Mouse (Mus musculus) mature B cell (primary cell): ENCODE results near the gene Meis3.

Experiments
- in situ Hi-C: fragments of 300-500 bp; cut with MboI; formaldehyde crosslinking; loops from 2 replicates; pipeline ENCODE4 v1.14.3; 2019

The Meis3 gene

GRCm38 (mm10) chr7:16158735-16159134 lies 16.2 kb upstream of the Meis3 start:
- in situ Hi-C loops: no loop called here

- in situ Hi-C loops: no loop called here
Observed at GRCm38 (mm10) chr7:16160702-16161101, 14.2 kb upstream of the Meis3 start.

GRCm38 (mm10) chr7:16161302-16161701 lies 13.6 kb upstream of the Meis3 start:
- in situ Hi-C loops: no loop called here

- in situ Hi-C loops: no loop called here
Observed at GRCm38 (mm10) chr7:16162036-16162435, 12.9 kb upstream of the Meis3 start.

GRCm38 (mm10) chr7:16172141-16172581 lies 2.7 kb upstream of the Meis3 start:
- in situ Hi-C loops: no loop called here

GRCm38 (mm10) chr7:16172586-16173140 lies 2.2 kb upstream of the Meis3 start:
- in situ Hi-C loops: no loop called here

- in situ Hi-C loops: no loop called here
Observed at GRCm38 (mm10) chr7:16173146-16173545, 1.7 kb upstream of the Meis3 start.

- in situ Hi-C loops: no loop called here
Observed at GRCm38 (mm10) chr7:16175542-16175931, 647 bp downstream of the Meis3 start.

GRCm38 (mm10) chr7:16178114-16178513 lies 3.2 kb downstream of the Meis3 start:
- in situ Hi-C loops: no loop called here

- in situ Hi-C loops: no loop called here
Observed at GRCm38 (mm10) chr7:16183663-16184062, 8.8 kb downstream of the Meis3 start.

- in situ Hi-C loops: no loop called here
Observed at GRCm38 (mm10) chr7:16187494-16187893, 12.6 kb downstream of the Meis3 start.

GRCm38 (mm10) chr7:16192315-16192714 lies 17.4 kb downstream of the Meis3 start:
- in situ Hi-C loops: loop anchor here (5.0 kb wide), 1 partner anchor 65 kb away; the partner anchor contains the start of gene C5ar1

- in situ Hi-C loops: loop anchor here (5.0 kb wide), 1 partner anchor 64 kb away; the partner anchor contains the start of gene C5ar1
Observed at GRCm38 (mm10) chr7:16193702-16194101, 18.8 kb downstream of the Meis3 start.

- in situ Hi-C loops: no loop called here
Observed at GRCm38 (mm10) chr7:16196616-16197015, 21.7 kb downstream of the Meis3 start.

- in situ Hi-C loops: no loop called here
Observed at GRCm38 (mm10) chr7:16197166-16197565, 22.3 kb downstream of the Meis3 start.

GRCm38 (mm10) chr7:16198540-16198939 lies 23.6 kb downstream of the Meis3 start:
- in situ Hi-C loops: no loop called here

- in situ Hi-C loops: no loop called here
Observed at GRCm38 (mm10) chr7:16201136-16201535, 26.2 kb downstream of the Meis3 start.

- in situ Hi-C loops: no loop called here
Observed at GRCm38 (mm10) chr7:16202756-16203504, 28.0 kb downstream of the Meis3 start.

- in situ Hi-C loops: no loop called here
Observed at GRCm38 (mm10) chr7:16203505-16203903, 28.6 kb downstream of the Meis3 start.

- in situ Hi-C loops: no loop called here
Observed at GRCm38 (mm10) chr7:16204791-16205190, 29.9 kb downstream of the Meis3 start.

GRCm38 (mm10) chr7:16207076-16207475 lies 32.2 kb downstream of the Meis3 start:
- in situ Hi-C loops: no loop called here

- in situ Hi-C loops: no loop called here
Observed at GRCm38 (mm10) chr7:16207496-16207895, 32.6 kb downstream of the Meis3 start.
